Mouse (Mus musculus) forebrain, embryonic 13.5 days (tissue): ENCODE data around the gene Xrn1. TPM values are rescaled to one million over a fixed set of nuclear protein-coding genes. Genes with fewer than 3 reads are reported as not detected.
"Not testable (repeated sequence)": the region's sequence is repeated elsewhere in the genome, so short reads cannot be mapped to it uniquely, and the experiment has no call there.

Experiments
- ATAC-seq: fragments of 200-750 bp; cut with Nextera tagmentation; 2 replicates; pipeline ENCODE4 v1.8.0; 2017
- H3K27ac ChIP-seq: fragments of 300-500 bp; sonication (generic); 2 replicates; pipeline ENCODE4 v1.5.1; 2015; ENCODE audit warnings: inconsistent platforms, mild to moderate bottlenecking, moderate library complexity
- H3K27me3 ChIP-seq: fragments of 300-500 bp; sonication (generic); 2 replicates; pipeline ENCODE4 v1.6.1; 2015; ENCODE audit warnings: mild to moderate bottlenecking, inconsistent platforms
- H3K36me3 ChIP-seq: fragments of 300-500 bp; sonication (generic); 2 replicates; pipeline ENCODE4 v1.6.1; 2015; ENCODE audit warnings: mild to moderate bottlenecking, inconsistent platforms; ENCODE audit not compliant: poor library complexity, severe bottlenecking
- H3K4me1 ChIP-seq: fragments of 300-500 bp; sonication (generic); 2 replicates; pipeline ENCODE4 v1.6.1; 2015; ENCODE audit warnings: inconsistent platforms
- H3K4me2 ChIP-seq: fragments of 300-500 bp; sonication (generic); 2 replicates; pipeline ENCODE4 v1.6.1; 2015; ENCODE audit warnings: inconsistent platforms, mild to moderate bottlenecking, moderate library complexity
- H3K4me3 ChIP-seq: fragments of 300-500 bp; sonication (generic); 2 replicates; pipeline ENCODE4 v1.5.1; 2015; ENCODE audit warnings: mild to moderate bottlenecking, inconsistent platforms
- H3K9ac ChIP-seq: fragments of 300-500 bp; sonication (generic); 2 replicates; pipeline ENCODE4 v1.6.1; 2015; ENCODE audit warnings: mild to moderate bottlenecking, inconsistent platforms
- H3K9me3 ChIP-seq: fragments of 300-500 bp; sonication (generic); replicated peaks from 2 replicates; pipeline ENCODE4 v1.6.1; 2016; ENCODE audit warnings: inconsistent platforms
- WGBS: fragments of 180-500 bp; shearing (Covaris S2); methylation state at CpG from one replicate; pipeline ENCODE4 v1.1.7; 2015; 5-methylcytosine and 5-hydroxymethylcytosine counted together
- polyA plus RNA-seq: library from polyadenylated mRNA; unstranded; fragments of >200 nt; fragmentation: Nextera tagmentation; extraction: Ambion mirVana; gene quantifications from 2 replicates; pipeline ENCODE4 v1.2.1, GENCODE M21; 2015

Gene Xrn1
- 20.5 and 20.9 TPM in 2 replicates for polyA plus RNA-seq

- no peaks in the 10 kb centered on the region for H3K27me3 ChIP-seq
- peak; percentile 99 for ATAC-seq
- H3K27ac ChIP-seq: peak within 1 kb of the TSS; percentile 81
- no peaks in the 10 kb centered on the region for H3K9me3 ChIP-seq
- H3K9ac ChIP-seq: peak within 1 kb of the TSS; percentile 87
- H3K4me2 ChIP-seq: peak within 1 kb of the TSS; percentile 73
- WGBS: under 1% methylated on average over 57 of the region's 57 CpGs
- peak within 1 kb of the TSS; percentile 79 for H3K4me3 ChIP-seq
- H3K36me3 ChIP-seq: peaks cover 13% of the 10 kb centered on the region
- peaks cover 11% of the 10 kb centered on the region; the same call in 1 of the 2 replicates for H3K4me1 ChIP-seq
Measured at GRCm38 (mm10) chr9:95954585-95955461, at the start of gene Xrn1. Xrn1 (plus strand) TSS chr9:95954760.

GRCm38 (mm10) chr9:95932855-95933254, 21.7 kb upstream of the Xrn1 start:
- Histone ChIP-seq H3K9ac (no peak overlapping the region), H3K4me1 (no peaks in the 10 kb centered on the region), H3K4me2 (no peak overlapping the region), H3K9me3 (no peaks in the 10 kb centered on the region), H3K27ac (no peak overlapping the region), H3K36me3 (peaks cover 24% of the 10 kb centered on the region), H3K27me3 (no peaks in the 10 kb centered on the region), H3K4me3 (no peak overlapping the region)
- no peak for ATAC-seq

GRCm38 (mm10) chr9:95953658-95954057, 902 bp upstream of the Xrn1 start:
- H3K27me3 ChIP-seq: no peaks in the 10 kb centered on the region
- WGBS: 81% methylated on average over 4 of the region's 4 CpGs
- no peak for ATAC-seq
- no peak overlapping the region for H3K9ac ChIP-seq
- H3K36me3 ChIP-seq: peaks cover 12% of the 10 kb centered on the region; the same call in 1 of the 2 replicates
- H3K4me3 ChIP-seq: peak overlapping the region; percentile 79; the same call in 1 of the 2 replicates
- H3K4me1 ChIP-seq: peaks cover 11% of the 10 kb centered on the region; the same call in 1 of the 2 replicates
- H3K4me2 ChIP-seq: peak overlapping the region; percentile 73
- no peak overlapping the region for H3K27ac ChIP-seq
- no peaks in the 10 kb centered on the region for H3K9me3 ChIP-seq

DNA sequence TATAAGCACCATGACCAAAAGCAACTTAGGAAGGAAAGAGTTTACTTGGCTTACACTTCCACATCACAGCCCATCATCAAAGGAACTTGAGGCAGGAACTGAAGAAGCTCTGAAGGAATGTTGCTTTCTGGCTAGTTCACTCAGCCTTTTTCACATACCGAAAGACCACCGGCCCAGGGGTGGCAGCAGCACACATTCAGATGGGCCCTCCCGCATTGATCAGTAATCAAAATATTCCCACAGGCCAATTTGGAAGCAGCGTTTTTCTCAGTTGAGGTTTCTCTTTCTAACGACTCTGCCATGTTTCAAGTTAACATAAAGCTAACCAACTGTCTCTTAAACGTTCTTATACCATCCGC, 355 bp upstream of the Xrn1 start:
- ATAC-seq: peak; percentile 84
- peak overlapping the region; percentile 87 for H3K9ac ChIP-seq
- H3K4me3 ChIP-seq: peak overlapping the region; percentile 79
- peak overlapping the region; percentile 73 for H3K4me2 ChIP-seq
- H3K27me3 ChIP-seq: no peaks in the 10 kb centered on the region
- peaks cover 13% of the 10 kb centered on the region; the same call in 1 of the 2 replicates for H3K36me3 ChIP-seq
- H3K27ac ChIP-seq: peak overlapping the region; percentile 81; the same call in 1 of the 2 replicates
- no peaks in the 10 kb centered on the region for H3K9me3 ChIP-seq
- WGBS: under 1% methylated on average over 7 of the region's 7 CpGs
- H3K4me1 ChIP-seq: peaks cover 11% of the 10 kb centered on the region; the same call in 1 of the 2 replicates

GRCm38 (mm10) chr9:95957611-95958010, 3.1 kb downstream of the Xrn1 start:
- H3K27ac ChIP-seq: no peak overlapping the region

DNA sequence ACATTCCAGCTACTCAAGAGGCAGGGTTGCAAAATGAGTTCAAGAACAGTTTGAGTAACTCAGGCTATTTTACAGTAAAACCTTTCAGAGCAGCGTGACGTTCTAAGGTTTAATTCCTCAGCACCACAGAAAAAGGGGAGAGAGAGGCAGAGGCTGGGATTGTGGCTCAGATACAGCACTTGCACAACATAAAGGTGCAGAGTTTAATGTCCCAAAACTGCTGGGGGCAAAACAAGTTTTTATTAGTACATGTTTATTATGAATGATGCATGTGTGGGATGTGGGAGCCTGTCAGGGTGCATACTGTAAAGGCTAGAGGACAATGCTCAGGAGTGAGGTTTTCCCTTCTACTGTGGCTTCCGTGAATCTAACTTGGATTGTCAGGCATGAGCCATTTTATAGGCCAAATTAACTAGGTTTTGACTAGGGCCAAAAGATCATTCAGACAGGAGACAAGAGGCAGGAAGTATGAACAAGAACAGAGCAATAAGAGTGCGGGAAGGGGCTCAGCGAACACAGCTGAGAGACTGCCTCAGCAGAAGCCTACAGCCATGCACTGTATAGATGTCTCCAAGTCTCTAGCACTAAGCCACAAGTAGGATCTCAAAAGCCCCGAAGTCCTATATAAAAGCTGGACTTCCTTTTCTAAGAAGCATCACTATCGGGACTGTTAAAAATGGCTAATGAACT, 3.6 kb downstream of the Xrn1 start:
- no peak for ATAC-seq
- no peaks in the 10 kb centered on the region for H3K9me3 ChIP-seq
- no peaks in the 10 kb centered on the region for H3K27me3 ChIP-seq
- no peak overlapping the region for H3K4me3 ChIP-seq
- WGBS: 96% methylated on average over 7 of the region's 7 CpGs
- H3K9ac ChIP-seq: no peak overlapping the region
- no peak overlapping the region for H3K4me2 ChIP-seq
- H3K36me3 ChIP-seq: peaks cover 13% of the 10 kb centered on the region
- H3K4me1 ChIP-seq: peaks cover 11% of the 10 kb centered on the region; the same call in 1 of the 2 replicates
- no peak overlapping the region for H3K27ac ChIP-seq

More at GRCm38 (mm10) chr9:95957611-95958010, 3.1 kb downstream of the Xrn1 start:
- WGBS: 86% methylated on average over 2 of the region's 2 CpGs
- no peak overlapping the region for H3K9ac ChIP-seq
- ATAC-seq: no peak
- no peaks in the 10 kb centered on the region for H3K9me3 ChIP-seq
- no peak overlapping the region for H3K4me3 ChIP-seq
- no peaks in the 10 kb centered on the region for H3K27me3 ChIP-seq
- H3K4me1 ChIP-seq: peaks cover 11% of the 10 kb centered on the region; the same call in 1 of the 2 replicates
- H3K4me2 ChIP-seq: no peak overlapping the region
- peaks cover 13% of the 10 kb centered on the region for H3K36me3 ChIP-seq

- not testable (repeated sequence) for H3K4me1 ChIP-seq, H3K9me3 ChIP-seq, H3K27me3 ChIP-seq, H3K4me2 ChIP-seq, ATAC-seq, H3K27ac ChIP-seq, H3K9ac ChIP-seq, H3K4me3 ChIP-seq
- WGBS: 93% methylated on average over 2 of the region's 2 CpGs
- H3K36me3 ChIP-seq: peaks cover 13% of the 10 kb centered on the region
Measured at GRCm38 (mm10) chr9:95958731-95959105, 4.2 kb downstream of the Xrn1 start.

- Histone ChIP-seq H3K36me3 (peaks cover 18% of the 10 kb centered on the region), H3K9me3 (no peaks in the 10 kb centered on the region), H3K4me1 (peaks cover 6% of the 10 kb centered on the region; the same call in 1 of the 2 replicates), H3K27me3 (no peaks in the 10 kb centered on the region), H3K4me2 (no peak overlapping the region), H3K4me3 (no peak overlapping the region), H3K27ac (no peak overlapping the region), H3K9ac (no peak overlapping the region)
- ATAC-seq: no peak
- 76% methylated on average over 6 of the region's 6 CpGs for WGBS
Measured at GRCm38 (mm10) chr9:95959246-95959645, 4.7 kb downstream of the Xrn1 start.

GRCm38 (mm10) chr9:95959732-95960428, 5.3 kb downstream of the Xrn1 start:
- 97% methylated on average over 3 of the region's 3 CpGs for WGBS
- Histone ChIP-seq H3K9me3 (no peaks in the 10 kb centered on the region), H3K36me3 (peaks cover 24% of the 10 kb centered on the region), H3K27me3 (no peaks in the 10 kb centered on the region), H3K4me3 (no peak overlapping the region), H3K4me1 (peaks cover 6% of the 10 kb centered on the region; the same call in 1 of the 2 replicates), H3K9ac (no peak overlapping the region), H3K27ac (no peak overlapping the region), H3K4me2 (no peak overlapping the region)
- ATAC-seq: no peak

GRCm38 (mm10) chr9:95961058-95961457, 6.5 kb downstream of the Xrn1 start:
- no peak overlapping the region for H3K4me2 ChIP-seq
- no peak for ATAC-seq
- no peak overlapping the region for H3K9ac ChIP-seq

GRCm38 (mm10) chr9:95964037-95964436, 9.5 kb downstream of the Xrn1 start:
- Histone ChIP-seq H3K9me3 (no peaks in the 10 kb centered on the region), H3K27ac (no peak overlapping the region), H3K4me3 (no peak overlapping the region), H3K4me2 (no peak overlapping the region), H3K36me3 (peaks cover 25% of the 10 kb centered on the region), H3K9ac (no peak overlapping the region), H3K27me3 (no peaks in the 10 kb centered on the region), H3K4me1 (no peaks in the 10 kb centered on the region)
- ATAC-seq: no peak
- WGBS: 97% methylated on average over 13 of the region's 13 CpGs

More at GRCm38 (mm10) chr9:95961058-95961457, 6.5 kb downstream of the Xrn1 start:
- H3K4me1 ChIP-seq: peaks cover 6% of the 10 kb centered on the region; the same call in 1 of the 2 replicates
- H3K36me3 ChIP-seq: peaks cover 29% of the 10 kb centered on the region
- H3K4me3 ChIP-seq: no peak overlapping the region
- H3K27me3 ChIP-seq: no peaks in the 10 kb centered on the region
- no peak overlapping the region for H3K27ac ChIP-seq
- no peaks in the 10 kb centered on the region for H3K9me3 ChIP-seq
